Mouse (Mus musculus): ENCODE data around the gene Sumo1. TPM values are rescaled to one million over a fixed set of nuclear protein-coding genes. Genes with fewer than 3 reads are reported as not detected.
A peak's percentile ranks its signal among the peaks of the same experiment; 100 is the strongest.

Gene Sumo1
- polyA plus RNA-seq, 1 experiment, result 227 TPM

DNA sequence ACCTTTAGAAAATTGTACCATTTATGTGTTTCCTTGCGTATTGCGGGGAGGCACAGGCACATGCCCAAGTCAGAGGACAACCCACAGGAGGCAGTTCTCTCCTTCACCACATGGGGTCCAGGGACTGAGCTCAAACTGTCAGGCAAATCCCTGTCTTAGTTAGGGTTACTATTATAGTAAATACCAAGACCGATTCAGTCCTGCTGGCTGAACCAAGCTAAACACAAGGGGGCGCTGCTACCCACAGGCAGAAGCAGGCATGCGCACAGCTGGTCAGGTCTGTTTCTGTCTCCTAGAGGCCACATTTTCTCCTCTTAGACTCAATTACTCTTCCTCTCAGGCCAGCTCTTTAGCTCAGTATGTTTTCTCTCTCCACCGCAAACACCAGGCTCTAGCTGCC is 56.8 kb downstream of the Sumo1 start:
- H3K4me3 ChIP-seq (ENCODE audit: insufficient read depth, low read length), result no peak overlapping the region
- H3K27ac ChIP-seq (ENCODE audit: insufficient read depth, low read length), result no peak overlapping the region
- no peak for TF ChIP-seq POLR2A (IDR thresholded peaks at IDR 0.05; ENCODE audit: low read depth, low read length)
- 0 out of 2 replicates have a peak, but pooled peaks have one; percentile 52 for TF ChIP-seq CTCF (IDR thresholded peaks at IDR 0.05; ENCODE audit: borderline replicate concordance, insufficient read depth, low read length)
- no peaks in the 10 kb centered on the region for H3K4me1 ChIP-seq (ENCODE audit: control insufficient read depth, insufficient read depth, low read length)

GRCm38 (mm10) chr1:59610929-59611328 is 59.7 kb downstream of the Sumo1 start:
- no peak overlapping the region for H3K4me3 ChIP-seq (ENCODE audit: insufficient read depth, low read length)
- TF ChIP-seq POLR2A (IDR thresholded peaks at IDR 0.05; ENCODE audit: low read depth, low read length) (no peak), CTCF (IDR thresholded peaks at IDR 0.05; ENCODE audit: borderline replicate concordance, insufficient read depth, low read length) (no peak)
- peak overlapping the region; percentile 88; the same call in 1 of the 2 replicates for H3K27ac ChIP-seq (ENCODE audit: insufficient read depth, low read length)
- H3K4me1 ChIP-seq (ENCODE audit: control insufficient read depth, insufficient read depth, low read length), result no peaks in the 10 kb centered on the region

- no peak for TF ChIP-seq POLR2A (IDR thresholded peaks at IDR 0.05; ENCODE audit: low read depth, low read length)
- TF ChIP-seq CTCF (IDR thresholded peaks at IDR 0.05; ENCODE audit: borderline replicate concordance, insufficient read depth, low read length), result no peak
- Histone ChIP-seq H3K27ac (ENCODE audit: insufficient read depth, low read length) (peak overlapping the region; percentile 88), H3K4me3 (ENCODE audit: insufficient read depth, low read length) (no peak overlapping the region), H3K4me1 (ENCODE audit: control insufficient read depth, insufficient read depth, low read length) (no peaks in the 10 kb centered on the region)
Observed at GRCm38 (mm10) chr1:59609896-59610295, 60.7 kb downstream of the Sumo1 start.

GRCm38 (mm10) chr1:59609458-59609857 is 61.2 kb downstream of the Sumo1 start:
- TF ChIP-seq POLR2A (IDR thresholded peaks at IDR 0.05; ENCODE audit: low read depth, low read length) (no peak), CTCF (IDR thresholded peaks at IDR 0.05; ENCODE audit: borderline replicate concordance, insufficient read depth, low read length) (peak; percentile 70; the same call in 1 of the 2 replicates)
- H3K4me1 ChIP-seq (ENCODE audit: control insufficient read depth, insufficient read depth, low read length), result no peaks in the 10 kb centered on the region
- H3K4me3 ChIP-seq (ENCODE audit: insufficient read depth, low read length), result no peak overlapping the region
- peak overlapping the region; percentile 80 for H3K27ac ChIP-seq (ENCODE audit: insufficient read depth, low read length)

DNA sequence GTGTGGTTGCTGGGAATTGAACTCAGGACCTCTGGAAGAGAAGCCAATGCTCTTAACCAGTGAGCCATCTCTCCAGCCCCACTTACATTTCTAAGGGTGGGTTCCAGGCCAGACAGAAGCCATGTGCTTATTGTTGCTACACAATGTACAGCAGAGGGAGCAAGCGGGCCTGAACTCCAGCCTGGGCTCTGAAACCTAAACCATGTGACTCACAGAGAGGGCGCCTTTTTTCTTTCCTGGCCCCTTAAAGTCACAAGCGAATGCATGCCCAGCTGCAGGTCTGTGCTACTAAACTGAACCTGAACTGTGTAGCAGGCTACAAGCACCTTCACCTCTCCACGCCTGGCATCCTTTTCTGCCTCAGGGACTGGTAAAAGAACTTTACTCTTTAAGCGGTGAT is 61.7 kb downstream of the Sumo1 start:
- Histone ChIP-seq H3K4me1 (ENCODE audit: control insufficient read depth, insufficient read depth, low read length) (no peaks in the 10 kb centered on the region), H3K4me3 (ENCODE audit: insufficient read depth, low read length) (no peak overlapping the region), H3K27ac (ENCODE audit: insufficient read depth, low read length) (peak overlapping the region; percentile 80; the same call in 1 of the 2 replicates)
- TF ChIP-seq POLR2A (IDR thresholded peaks at IDR 0.05; ENCODE audit: low read depth, low read length) (no peak), CTCF (IDR thresholded peaks at IDR 0.05; ENCODE audit: borderline replicate concordance, insufficient read depth, low read length) (no peak)

GRCm38 (mm10) chr1:59608125-59608762 is 62.4 kb downstream of the Sumo1 start:
- Histone ChIP-seq H3K4me3 (ENCODE audit: insufficient read depth, low read length) (no peak overlapping the region), H3K27ac (ENCODE audit: insufficient read depth, low read length) (no peak overlapping the region), H3K4me1 (ENCODE audit: control insufficient read depth, insufficient read depth, low read length) (no peaks in the 10 kb centered on the region)
- TF ChIP-seq CTCF (IDR thresholded peaks at IDR 0.05; ENCODE audit: borderline replicate concordance, insufficient read depth, low read length), result no peak
- no peak for TF ChIP-seq POLR2A (IDR thresholded peaks at IDR 0.05; ENCODE audit: low read depth, low read length)

- no peak for TF ChIP-seq CTCF (IDR thresholded peaks at IDR 0.05; ENCODE audit: borderline replicate concordance, insufficient read depth, low read length)
- Histone ChIP-seq H3K4me1 (ENCODE audit: control insufficient read depth, insufficient read depth, low read length) (no peaks in the 10 kb centered on the region), H3K4me3 (ENCODE audit: insufficient read depth, low read length) (no peak overlapping the region), H3K27ac (ENCODE audit: insufficient read depth, low read length) (no peak overlapping the region)
Observed at GRCm38 (mm10) chr1:59607071-59607470, 63.6 kb downstream of the Sumo1 start.

DNA sequence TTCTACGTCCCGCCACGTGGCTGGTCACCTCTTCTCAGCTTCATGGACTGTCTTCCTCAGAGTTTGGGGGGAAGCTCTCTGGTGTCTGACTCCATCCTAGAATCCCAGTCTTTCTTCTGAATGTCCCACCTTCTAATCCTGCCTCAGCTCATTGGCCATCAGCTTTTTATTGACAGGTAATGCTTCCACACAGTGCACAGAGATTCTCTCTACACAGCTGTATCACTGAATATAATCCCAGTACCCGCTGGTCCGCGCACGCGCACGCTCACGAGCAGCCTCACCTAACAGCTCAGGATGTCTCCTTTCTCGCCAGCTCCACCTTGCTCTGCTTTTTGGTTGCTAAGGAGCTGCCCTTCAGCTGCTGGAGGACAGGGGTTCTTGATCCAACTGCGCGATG is 64.2 kb downstream of the Sumo1 start:
- no peak overlapping the region for H3K27ac ChIP-seq (ENCODE audit: insufficient read depth, low read length)
- H3K4me3 ChIP-seq (ENCODE audit: insufficient read depth, low read length), result no peak overlapping the region
- TF ChIP-seq POLR2A (IDR thresholded peaks at IDR 0.05; ENCODE audit: low read depth, low read length), result no peak
- no peak for TF ChIP-seq CTCF (IDR thresholded peaks at IDR 0.05; ENCODE audit: borderline replicate concordance, insufficient read depth, low read length)
- H3K4me1 ChIP-seq (ENCODE audit: control insufficient read depth, insufficient read depth, low read length), result no peaks in the 10 kb centered on the region

- no peak overlapping the region for H3K27ac ChIP-seq (ENCODE audit: insufficient read depth, low read length)
- no peak overlapping the region for H3K4me3 ChIP-seq (ENCODE audit: insufficient read depth, low read length)
- H3K4me1 ChIP-seq (ENCODE audit: control insufficient read depth, insufficient read depth, low read length), result no peaks in the 10 kb centered on the region
- TF ChIP-seq CTCF (IDR thresholded peaks at IDR 0.05; ENCODE audit: borderline replicate concordance, insufficient read depth, low read length) (peak; percentile 8; the same call in 1 of the 2 replicates), POLR2A (IDR thresholded peaks at IDR 0.05; ENCODE audit: low read depth, low read length) (no peak)
Observed at GRCm38 (mm10) chr1:59603893-59604292, 66.7 kb downstream of the Sumo1 start.

GRCm38 (mm10) chr1:59603417-59603712 is 67.3 kb downstream of the Sumo1 start:
- TF ChIP-seq CTCF (IDR thresholded peaks at IDR 0.05; ENCODE audit: borderline replicate concordance, insufficient read depth, low read length) (no peak), POLR2A (IDR thresholded peaks at IDR 0.05; ENCODE audit: low read depth, low read length) (no peak)
- Histone ChIP-seq H3K4me1 (ENCODE audit: control insufficient read depth, insufficient read depth, low read length) (no peaks in the 10 kb centered on the region), H3K4me3 (ENCODE audit: insufficient read depth, low read length) (no peak overlapping the region), H3K27ac (ENCODE audit: insufficient read depth, low read length) (no peak overlapping the region)

All from embryonic fibroblast, embryonic 13.5 days (primary cell).